ENCODE assay signal across 28 mouse cellular contexts in the genomic region with DNA sequence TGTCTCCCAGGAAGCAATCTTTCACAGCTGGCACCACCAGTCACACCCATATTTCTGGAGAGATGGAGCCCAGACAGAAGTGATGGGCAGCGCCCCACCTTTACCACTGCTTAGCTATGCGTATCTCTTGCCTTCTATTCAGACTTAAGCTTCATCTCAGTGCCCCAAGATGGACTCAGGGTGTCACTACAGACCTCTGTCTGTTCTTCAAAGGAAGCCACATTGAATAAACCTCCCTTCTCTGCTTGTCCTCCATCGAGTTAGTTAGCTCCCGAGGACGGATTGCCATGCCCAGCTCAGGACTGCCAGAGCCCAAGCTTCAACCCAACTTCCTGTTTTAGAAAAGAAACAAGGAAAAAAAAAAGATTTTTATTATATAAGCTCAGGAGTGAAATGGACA. TPM values are rescaled to one million over a fixed set of nuclear protein-coding genes. Genes with fewer than 3 reads are reported as not detected.
DNase-seq lines count a peak whose midpoint lies in the region; ATAC-seq and TF ChIP-seq lines count a peak whose summit lies in the region.
"Had no signal": no experiment of that assay in that cellular context is flagged by ENCODE, and none has a peak within 500 bp of the region (broad histone marks: within the 10 kb centered on the region; RNA-seq: fewer than 3 reads in every experiment).

No protein-coding gene starts in this region.

- H3K4me2 ChIP-seq in lung, postnatal 0 days (replicated peaks; ENCODE audit: low read depth, low read length), result no peak overlapping the region
- H3K4me2 ChIP-seq: embryonic facial prominence, embryonic 13.5 days; heart, embryonic 12.5 days; hindbrain, embryonic 14.5 days; limb, embryonic 15.5 days; liver, embryonic 13.5 days; midbrain, embryonic 12.5 days; neural tube, embryonic 13.5 days had no signal

- intact Hi-C loops in gastrocnemius, adult 2 months (cut with DNase I), result no loop called here
- intact Hi-C loops in gastrocnemius, postnatal 14 days (cut with DNase I; ENCODE audit: low total_unique reads), result no loop called here
- intact Hi-C loops in heart, adult 2 months (cut with DNase I), result no loop called here

- no peaks in the 10 kb centered on the region for H3K79me2 ChIP-seq in heart, adult 2 months (replicated peaks; ENCODE audit: control insufficient read depth, insufficient read depth, low read length)

- no peak for DNase-seq in gastrocnemius, adult 2 months
- no peak for DNase-seq in gastrocnemius, postnatal 14 days
- DNase-seq in lung, postnatal 0 days (ENCODE audit: low spot score), result no peak
- no peak for DNase-seq in lung, postnatal 25 days (ENCODE audit: low spot score)
- no peak for DNase-seq in heart, adult 2 months
- DNase-seq in cerebellum, postnatal 36 days, result no peak
- DNase-seq: adrenal gland, adult 8-10 months; cerebellum, adult 2 months; cerebellum, postnatal 25 days; gastrocnemius, postnatal 25 days; heart, adult 18-20 months; heart, postnatal 4 days; kidney, adult 2 months; kidney, postnatal 4 days; liver, embryonic 13.5 days; lung, adult 18-20 months; lung, postnatal 36 days had no signal

- H3K4me3 ChIP-seq in gastrocnemius, adult 2 months, result no peak overlapping the region
- no peak overlapping the region for H3K4me3 ChIP-seq in lung, postnatal 0 days (ENCODE audit: low read depth, low read length)
- no peak overlapping the region for H3K4me3 ChIP-seq in heart, adult 2 months
- H3K4me3 ChIP-seq: embryonic facial prominence, embryonic 13.5 days; forebrain, embryonic 10.5 days; heart, embryonic 12.5 days; limb, embryonic 10.5 days; limb, embryonic 15.5 days; liver, embryonic 13.5 days; midbrain, embryonic 12.5 days; neural tube, embryonic 13.5 days had no signal

- no peaks in the 10 kb centered on the region for H3K27me3 ChIP-seq in lung, postnatal 0 days (replicated peaks; ENCODE audit: insufficient read depth, low read length)
- no peaks in the 10 kb centered on the region for H3K27me3 ChIP-seq in heart, adult 2 months (ENCODE audit: control insufficient read depth, insufficient read depth, low read length)
- H3K27me3 ChIP-seq: embryonic facial prominence, embryonic 13.5 days; heart, embryonic 12.5 days; limb, embryonic 15.5 days; liver, embryonic 13.5 days; midbrain, embryonic 12.5 days; neural tube, embryonic 13.5 days had no signal

- peak; percentile 15; the same call in 1 of the 2 replicates for TF ChIP-seq CTCF in gastrocnemius, adult 2 months (IDR thresholded peaks at IDR 0.05)
- TF ChIP-seq CTCF in lung, postnatal 0 days (IDR thresholded peaks at IDR 0.05), result peak; percentile 17; the same call in 1 of the 2 replicates
- TF ChIP-seq CTCF in heart, adult 2 months (IDR thresholded peaks at IDR 0.05), result no peak

- no peak for TF ChIP-seq POLR2A in heart, adult 2 months (IDR thresholded peaks at IDR 0.05; ENCODE audit: insufficient read depth, low read depth, low read length)

- WGBS in lung, postnatal 0 days, result 59% methylated on average over 5 of the region's 5 CpGs
- WGBS in heart, adult 2 months, result 76% methylated on average over 5 of the region's 5 CpGs

- H3K4me1 ChIP-seq in lung, postnatal 0 days (ENCODE audit: insufficient read depth, low read depth, low read length), result no peaks in the 10 kb centered on the region
- H3K4me1 ChIP-seq in heart, adult 2 months (ENCODE audit: control insufficient read depth, insufficient read depth, low read length), result peaks cover 10% of the 10 kb centered on the region
- H3K4me1 ChIP-seq: midbrain, embryonic 12.5 days; neural tube, embryonic 13.5 days had no signal

- ATAC-seq in lung, postnatal 0 days, result no peak
- ATAC-seq in granulocyte monocyte progenitor cell, adult 5-6 weeks (replicated peaks; ENCODE audit: poor library complexity, severe bottlenecking), result peak; percentile 12; the same call in 1 of the 2 replicates
- ATAC-seq: CD4-positive, CD25-positive, alpha-beta regulatory T cell, adult 4 months had no signal

- H3K27ac ChIP-seq in gastrocnemius, adult 2 months, result no peak overlapping the region
- no peak overlapping the region for H3K27ac ChIP-seq in lung, postnatal 0 days (ENCODE audit: low read length)
- H3K27ac ChIP-seq in heart, adult 2 months, result no peak overlapping the region
- H3K27ac ChIP-seq: embryonic facial prominence, embryonic 13.5 days; forebrain, embryonic 10.5 days; hindbrain, embryonic 14.5 days; limb, embryonic 10.5 days; limb, embryonic 15.5 days; liver, embryonic 13.5 days; midbrain, embryonic 12.5 days; neural tube, embryonic 13.5 days had no signal

- H3K9ac ChIP-seq in lung, postnatal 0 days (replicated peaks; ENCODE audit: low read depth), result no peak overlapping the region
- no peak overlapping the region for H3K9ac ChIP-seq in heart, adult 2 months (ENCODE audit: low read depth, low read length)
- H3K9ac ChIP-seq: embryonic facial prominence, embryonic 13.5 days; heart, embryonic 12.5 days; hindbrain, embryonic 14.5 days; limb, embryonic 15.5 days; liver, embryonic 13.5 days; midbrain, embryonic 12.5 days; neural tube, embryonic 13.5 days had no signal

- no peak for TF ChIP-seq EP300 in lung, postnatal 0 days (IDR thresholded peaks at IDR 0.05)
- no peak for TF ChIP-seq EP300 in heart, adult 2 months (IDR thresholded peaks at IDR 0.05; ENCODE audit: insufficient read depth, low read depth, low read length)

- H3K9me3 ChIP-seq in lung, postnatal 0 days (ENCODE audit: low read length), result no peaks in the 10 kb centered on the region
- H3K9me3 ChIP-seq: embryonic facial prominence, embryonic 13.5 days; forebrain, embryonic 10.5 days; heart, embryonic 12.5 days; limb, embryonic 10.5 days; limb, embryonic 15.5 days; liver, embryonic 13.5 days; midbrain, embryonic 12.5 days; neural tube, embryonic 13.5 days had no signal

- no peaks in the 10 kb centered on the region for H3K36me3 ChIP-seq in lung, postnatal 0 days (ENCODE audit: insufficient read depth, low read length)
- H3K36me3 ChIP-seq in heart, adult 2 months (ENCODE audit: control insufficient read depth, insufficient read depth, low read length), result no peaks in the 10 kb centered on the region
- H3K36me3 ChIP-seq: embryonic facial prominence, embryonic 13.5 days; forebrain, embryonic 10.5 days; heart, embryonic 12.5 days; limb, embryonic 10.5 days; limb, embryonic 15.5 days; liver, embryonic 13.5 days; midbrain, embryonic 12.5 days; neural tube, embryonic 13.5 days had no signal

RNA-seq across cellular contexts. Expression of gene Inf2, which starts 26.1 kb away (rescaled TPM):
- total RNA-seq in gastrocnemius, adult 2 months (2021), result 10 to 100 TPM in 1 of 2 experiments, 1 to 10 TPM in 1; 8.2 to 13.0 TPM
- 10 to 100 TPM; 15.0 to 16.1 TPM for total RNA-seq in gastrocnemius, postnatal 14 days (2021)
- 4.9 and 5.2 TPM in 2 replicates for polyA plus RNA-seq in lung, postnatal 0 days (2015; fragmentation: Nextera tagmentation; extraction: Ambion mirVana)
- 18.1 and 23.3 TPM in 2 replicates for total RNA-seq in granulocyte monocyte progenitor cell, adult 5-6 weeks (2014; fragmentation: Nextera tagmentation)
- total RNA-seq in granulocyte monocyte progenitor cell, adult 5-6 weeks (2017), result 3.6 and 7.8 TPM in 2 replicates
- total RNA-seq in heart, adult 2 months (2021), result 10 to 100 TPM; 15.0 to 17.3 TPM
- polyA plus RNA-seq in heart, adult 2 months (2012; rRNA removed), result 11.7 and 12.7 TPM in 2 replicates

RNA-seq across cellular contexts. Expression of gene Tmem179, which starts 45.9 kb away (rescaled TPM):
- not detected for total RNA-seq in gastrocnemius, adult 2 months (2021)
- total RNA-seq in gastrocnemius, postnatal 14 days (2021), result not detected
- polyA plus RNA-seq in lung, postnatal 0 days (2015; fragmentation: Nextera tagmentation; extraction: Ambion mirVana), result 0.07 TPM in 1 of 2 replicates, not detected in the other
- total RNA-seq in granulocyte monocyte progenitor cell, adult 5-6 weeks (2014; fragmentation: Nextera tagmentation), result not detected in 2 replicates
- total RNA-seq in granulocyte monocyte progenitor cell, adult 5-6 weeks (2017), result not detected in 2 replicates
- not detected for total RNA-seq in heart, adult 2 months (2021)
- 0.44 and 0.62 TPM in 2 replicates for polyA plus RNA-seq in heart, adult 2 months (2012; rRNA removed)
- total RNA-seq: megakaryocyte, adult 5-6 weeks had no signal
- polyA plus RNA-seq: CD4-positive, CD25-positive, alpha-beta regulatory T cell, adult 4 months; limb, embryonic 10.5 days had no signal

RNA-seq across cellular contexts. Expression of gene Adssl1, which starts 57.4 kb away (rescaled TPM):
- 1,000 to 10,000 TPM; 1,028 to 1,061 TPM for total RNA-seq in gastrocnemius, adult 2 months (2021)
- total RNA-seq in gastrocnemius, postnatal 14 days (2021), result 100 to 1,000 TPM; 462 to 471 TPM
- polyA plus RNA-seq in lung, postnatal 0 days (2015; fragmentation: Nextera tagmentation; extraction: Ambion mirVana), result 29.9 and 43.0 TPM in 2 replicates
- 128 and 139 TPM in 2 replicates for total RNA-seq in granulocyte monocyte progenitor cell, adult 5-6 weeks (2014; fragmentation: Nextera tagmentation)
- total RNA-seq in granulocyte monocyte progenitor cell, adult 5-6 weeks (2017), result 109 and 122 TPM in 2 replicates
- total RNA-seq in heart, adult 2 months (2021), result 100 to 1,000 TPM; 150 to 173 TPM
- polyA plus RNA-seq in heart, adult 2 months (2012; rRNA removed), result 85.2 and 98.2 TPM in 2 replicates
